Mouse (Mus musculus) kidney, adult 18-20 months (tissue): ENCODE data around the gene Srprb.

Experiments used
- DNase-seq: peaks from one replicate; pipeline ENCODE4 v3.0.0; 2021

Srprb gene

DNA sequence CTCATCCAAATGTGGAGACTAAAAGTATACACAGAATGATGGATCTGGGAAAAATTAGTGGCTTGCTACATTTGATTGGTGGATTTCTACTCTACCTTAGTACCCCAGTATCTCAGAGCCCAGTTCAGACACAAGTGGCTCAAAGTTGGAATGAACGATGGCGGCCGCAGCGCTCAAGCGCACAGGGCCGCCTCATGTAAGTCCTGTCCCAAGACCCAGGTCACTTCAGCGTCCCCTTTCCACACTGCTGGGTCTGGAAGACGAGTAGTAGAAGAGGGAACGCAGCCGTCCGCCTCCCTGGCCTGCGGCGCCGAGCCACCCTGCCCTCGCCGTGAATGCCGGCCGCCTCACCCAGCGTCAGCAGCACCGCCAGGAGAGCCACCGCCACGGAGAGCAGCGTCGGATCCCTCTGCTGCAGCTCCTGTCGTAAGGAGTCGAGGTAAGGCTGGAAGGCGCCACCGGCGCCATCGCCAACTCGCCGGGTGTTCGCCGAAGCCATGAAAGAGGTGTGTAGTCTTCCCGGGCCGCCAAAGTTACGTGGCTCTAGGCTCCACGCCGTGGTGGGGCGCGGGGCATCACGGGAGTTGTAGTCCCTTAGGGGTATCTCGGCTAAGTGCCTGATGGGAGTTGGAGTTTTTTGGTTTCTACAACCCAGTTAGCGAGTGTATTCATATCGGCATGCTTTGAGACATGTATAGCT is at the start of gene Srprb:
Gene Srprb, minus strand, starts transcription at position 577 of the 700 bp plus-strand sequence.
- DNase-seq, result peak; percentile 93

DNA sequence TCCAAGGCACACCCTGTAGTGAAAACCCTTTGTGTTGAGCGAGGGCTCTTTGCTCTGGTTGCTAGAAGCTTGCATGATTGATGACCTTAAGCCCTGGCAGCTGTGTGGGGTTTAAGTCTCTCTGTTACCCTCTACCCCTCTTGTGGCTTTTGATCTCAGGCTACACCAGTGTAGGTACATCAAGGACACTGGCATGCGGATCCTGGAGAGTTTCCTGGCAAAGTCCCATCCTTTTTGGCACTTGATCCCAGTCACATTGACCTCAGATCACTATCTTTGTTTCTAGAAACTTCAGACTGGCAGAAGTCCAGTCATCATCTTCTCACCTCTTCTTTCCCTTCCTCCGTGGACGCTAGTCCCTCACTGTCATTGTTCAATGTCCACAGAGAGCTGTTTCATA is 46.7 kb upstream of the Srprb start:
- DNase-seq, result no peak

GRCm38 (mm10) chr9:103246526-103247168 is 44.7 kb upstream of the Srprb start:
- DNase-seq, result no peak

GRCm38 (mm10) chr9:103243640-103244039 is 41.7 kb upstream of the Srprb start:
- DNase-seq, result peak; percentile 7

DNA sequence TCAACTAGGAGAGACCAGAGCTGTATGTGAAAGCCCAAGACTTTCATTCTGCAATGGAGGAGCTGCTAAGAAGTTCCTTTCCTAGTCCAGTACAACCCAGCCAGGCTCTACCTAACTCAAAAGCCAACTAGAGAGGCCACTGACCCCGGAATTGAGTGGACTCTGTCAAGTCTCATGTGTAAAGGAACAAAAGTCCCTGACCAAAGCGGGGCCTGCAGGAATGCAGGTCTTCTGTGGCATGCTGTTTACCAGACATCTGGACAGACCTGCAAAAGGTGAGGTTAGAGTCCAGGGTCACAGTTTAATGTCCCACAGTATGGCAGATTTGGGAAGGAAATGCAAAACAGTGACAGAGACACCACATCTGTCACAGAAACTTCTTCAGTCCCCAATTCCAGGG is 39.3 kb upstream of the Srprb start:
- peak; percentile 8 for DNase-seq

GRCm38 (mm10) chr9:103239471-103239870 is 37.5 kb upstream of the Srprb start:
- DNase-seq, result no peak

DNA sequence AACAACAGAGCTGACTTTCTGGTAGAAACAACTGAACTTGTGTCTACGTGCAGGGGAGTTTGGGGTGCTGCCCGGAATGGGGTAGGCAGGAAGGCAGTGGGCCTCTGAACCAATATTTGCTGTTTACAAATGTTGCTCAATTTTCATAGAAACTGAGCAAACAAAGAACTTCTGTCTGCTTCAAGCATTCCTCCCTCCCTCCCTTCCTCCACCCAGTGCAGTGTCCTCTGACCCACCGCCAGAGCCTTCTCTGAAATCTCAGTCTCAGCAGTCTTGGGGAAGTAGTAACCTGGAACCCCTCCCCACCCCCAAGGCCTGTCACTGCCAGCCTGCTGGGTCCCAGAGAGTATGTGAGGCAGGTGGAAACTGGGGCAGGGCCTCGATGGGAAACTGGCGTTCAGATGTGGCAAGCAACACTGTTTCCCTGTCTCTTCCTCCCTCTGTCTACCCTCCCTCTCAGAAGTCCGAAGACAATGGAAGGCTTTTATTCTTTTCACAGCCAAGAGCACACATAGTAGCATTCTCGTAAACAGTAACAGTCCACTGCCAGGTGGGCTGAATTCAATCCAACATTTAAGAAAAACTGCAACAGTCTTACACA is 32.7 kb upstream of the Srprb start:
- DNase-seq, result no peak

GRCm38 (mm10) chr9:103234059-103234458 is 32.1 kb upstream of the Srprb start:
- no peak for DNase-seq

DNA sequence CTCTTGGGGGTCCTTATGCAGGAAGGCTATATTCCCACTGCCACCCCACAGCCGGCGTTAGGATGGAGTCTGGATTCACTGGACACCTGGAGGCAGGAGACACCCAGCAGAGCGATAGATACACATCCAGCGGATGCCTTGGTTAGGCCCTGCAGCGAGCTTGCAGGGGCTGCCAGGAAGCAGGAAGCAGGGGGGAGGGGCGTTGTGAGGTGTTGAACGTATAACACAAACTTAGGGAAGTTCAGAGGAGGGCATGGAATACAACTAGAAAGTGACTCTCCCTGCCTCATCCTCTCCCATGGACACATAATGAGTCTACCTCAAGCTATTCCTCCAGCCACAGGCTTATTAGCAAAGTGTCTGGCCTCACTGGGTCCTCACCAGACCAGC is 31.1 kb upstream of the Srprb start:
- DNase-seq, result no peak

GRCm38 (mm10) chr9:103232232-103233005 is 30.5 kb upstream of the Srprb start:
- no peak for DNase-seq

DNA sequence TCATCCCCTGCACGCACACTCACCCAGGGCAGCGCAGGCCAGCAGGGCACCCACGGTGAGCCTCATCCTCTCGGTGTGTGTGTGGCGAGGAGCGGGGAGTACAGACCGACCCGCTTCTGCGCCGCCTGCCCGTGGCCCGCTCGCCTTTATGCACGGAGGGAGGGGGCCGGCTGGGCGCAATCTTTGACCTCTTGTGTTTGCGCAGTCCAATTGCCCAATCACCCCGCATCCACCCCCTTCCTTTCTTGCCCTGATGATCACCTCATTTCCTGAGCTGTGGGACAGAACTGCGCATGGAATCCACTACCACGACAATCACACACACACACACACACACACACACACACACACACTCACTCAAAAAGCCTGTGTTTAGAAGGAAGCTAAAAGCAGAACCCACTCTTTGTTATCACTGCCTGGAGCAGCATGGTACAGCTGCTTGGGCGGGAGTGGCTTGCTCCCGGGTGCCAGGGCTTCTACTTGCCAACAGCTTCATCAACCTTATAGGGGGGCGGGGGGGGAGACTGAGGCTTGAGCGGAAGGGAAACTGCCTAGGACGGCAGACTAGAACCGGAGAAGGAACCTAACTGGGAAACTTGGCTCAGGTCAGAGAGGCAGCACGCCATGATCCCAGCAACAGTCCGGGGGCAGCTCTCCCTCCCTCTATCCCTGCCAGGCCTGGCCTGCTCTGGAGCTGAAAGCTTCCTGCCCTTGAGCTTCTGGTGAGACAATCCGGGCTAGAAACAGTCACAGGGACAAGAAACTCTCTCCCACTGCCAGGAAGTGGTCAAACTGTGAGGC is 28.4 kb upstream of the Srprb start, which contains the start of the genes Gm20425 and Trf:
Gene Gm20425, minus strand, starts transcription at position 157 of the 801 bp plus-strand sequence.
Gene Trf, minus strand, starts transcription at position 294 of the 801 bp plus-strand sequence.
- DNase-seq, result peak; percentile 52

- no peak for DNase-seq
These were observed 27.3 kb upstream of the Srprb start for GRCm38 (mm10) chr9:103229037-103229867.

- no peak for DNase-seq
These were observed 26.6 kb upstream of the Srprb start for GRCm38 (mm10) chr9:103228370-103229003.

GRCm38 (mm10) chr9:103227760-103228159 is 25.8 kb upstream of the Srprb start:
- DNase-seq, result no peak

DNA sequence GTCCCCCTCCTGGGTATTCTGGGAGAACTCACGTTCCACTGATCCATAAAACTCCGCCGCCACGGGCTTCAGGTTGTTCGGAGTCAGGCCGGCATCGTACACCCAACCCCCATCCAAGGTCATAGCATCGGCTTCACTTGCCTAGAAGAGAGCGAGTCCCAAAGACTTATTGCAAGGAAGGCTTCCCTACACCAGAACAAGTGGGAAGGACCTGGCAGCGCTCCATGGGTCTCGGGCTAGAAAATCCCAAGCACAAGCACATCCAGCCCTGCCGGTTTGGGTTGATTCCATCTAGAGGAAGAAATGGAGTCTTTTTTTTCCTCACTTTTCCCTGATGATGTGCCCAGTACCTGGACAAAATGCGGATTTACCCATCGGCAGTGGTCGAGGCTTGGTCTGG is 24.9 kb upstream of the Srprb start:
- DNase-seq, result peak; percentile 15

- peak; percentile 29 for DNase-seq
These were observed 23.5 kb upstream of the Srprb start for GRCm38 (mm10) chr9:103225464-103225863.

- no peak for DNase-seq
These were observed 22.8 kb upstream of the Srprb start for GRCm38 (mm10) chr9:103224721-103225120.

- DNase-seq, result no peak
These were observed 12.3 kb upstream of the Srprb start for GRCm38 (mm10) chr9:103214281-103214680.

DNA sequence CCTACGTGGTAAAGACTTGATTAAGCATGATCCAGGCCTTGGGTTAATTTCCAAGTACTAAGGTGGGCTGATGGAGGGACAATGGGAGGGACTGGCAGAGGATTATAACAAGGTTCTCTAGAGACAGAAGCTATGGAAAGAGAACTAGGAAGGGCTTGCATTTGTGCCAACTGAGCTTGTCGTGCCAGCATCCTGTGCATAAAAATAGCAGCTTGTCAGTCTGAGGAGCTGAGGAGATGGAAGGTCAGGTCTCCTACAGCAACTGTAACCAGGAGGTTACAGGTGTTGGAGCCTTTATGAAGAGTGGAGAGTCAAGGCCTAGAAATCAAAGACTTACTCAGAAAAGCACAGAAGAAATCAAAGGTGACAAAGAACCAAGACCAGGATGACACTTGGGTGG is 11.7 kb upstream of the Srprb start:
- no peak for DNase-seq

- DNase-seq, result no peak
These were observed 10.9 kb upstream of the Srprb start for GRCm38 (mm10) chr9:103212654-103213420.
